Mouse (Mus musculus) neural tube, embryonic 13.5 days (tissue): ENCODE measurements around the gene Mrvi1. TPM values are rescaled to one million over a fixed set of nuclear protein-coding genes. Genes with fewer than 3 reads are reported as not detected.

Experiments used
- ATAC-seq: fragments of 200-750 bp; cut with Nextera tagmentation; 2 replicates; pipeline ENCODE4 v1.8.0; 2017; ENCODE audit warnings: low read depth, mild to moderate bottlenecking, moderate TSS enrichment, moderate library complexity
- H3K27ac ChIP-seq: fragments of 300-500 bp; sonication (generic); replicated peaks from 2 replicates; pipeline ENCODE4 v1.5.1; 2015; ENCODE audit warnings: moderate library complexity, mild to moderate bottlenecking, inconsistent platforms
- H3K27me3 ChIP-seq: fragments of 300-500 bp; sonication (generic); 2 replicates; pipeline ENCODE4 v1.6.1; 2015; ENCODE audit warnings: mild to moderate bottlenecking, inconsistent platforms
- H3K36me3 ChIP-seq: fragments of 300-500 bp; sonication (generic); 2 replicates; pipeline ENCODE4 v1.6.1; 2015; ENCODE audit warnings: mild to moderate bottlenecking, inconsistent platforms
- H3K4me1 ChIP-seq: fragments of 300-500 bp; sonication (generic); replicated peaks from 2 replicates; pipeline ENCODE4 v1.6.1; 2015; ENCODE audit warnings: inconsistent platforms
- H3K4me2 ChIP-seq: fragments of 300-500 bp; sonication (generic); 2 replicates; pipeline ENCODE4 v1.6.1; 2015; ENCODE audit warnings: inconsistent platforms, mild to moderate bottlenecking, moderate library complexity
- H3K4me3 ChIP-seq: fragments of 300-500 bp; sonication (generic); 2 replicates; pipeline ENCODE4 v1.5.1; 2015; ENCODE audit warnings: mild to moderate bottlenecking, inconsistent platforms
- H3K9ac ChIP-seq: fragments of 300-500 bp; sonication (generic); 2 replicates; pipeline ENCODE4 v1.6.1; 2015; ENCODE audit warnings: moderate library complexity, mild to moderate bottlenecking, inconsistent platforms
- H3K9me3 ChIP-seq: fragments of 300-500 bp; sonication (generic); 2 replicates; pipeline ENCODE4 v1.6.1; 2016; ENCODE audit warnings: inconsistent platforms
- WGBS: fragments of 180-500 bp; shearing (Covaris S2); methylation state at CpG from one replicate; pipeline ENCODE4 v1.1.7; 2015; 5-methylcytosine and 5-hydroxymethylcytosine counted together
- polyA plus RNA-seq: library from polyadenylated mRNA; unstranded; fragments of >200 nt; fragmentation: Nextera tagmentation; extraction: Ambion mirVana; gene quantifications from 2 replicates; pipeline ENCODE4 v1.2.1, GENCODE M21; 2015

The Mrvi1 gene
- polyA plus RNA-seq, 1 experiment from 2014 or later, result 1.5 TPM

DNA sequence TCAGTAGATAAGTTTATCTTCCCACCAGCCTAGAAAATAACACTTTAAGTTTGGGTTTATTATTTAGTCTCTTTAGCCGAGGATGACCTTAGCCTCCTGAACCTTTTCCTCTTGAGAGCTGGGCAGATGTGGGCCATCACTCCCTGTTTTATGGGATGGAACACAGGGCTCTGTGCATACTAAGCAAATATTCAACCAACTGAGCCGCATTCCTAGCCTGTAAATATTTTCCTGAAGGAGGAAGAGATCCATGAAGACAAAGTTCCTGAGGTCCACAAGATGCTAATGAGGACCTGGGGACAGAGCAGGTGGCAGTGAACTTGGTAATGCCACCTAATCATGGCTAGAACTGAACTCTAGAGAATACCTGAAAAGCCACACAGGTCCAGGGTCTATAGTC is 9.5 kb downstream of the Mrvi1 start:
- H3K27ac ChIP-seq, result no peak overlapping the region
- H3K27me3 ChIP-seq, result no peaks in the 10 kb centered on the region
- ATAC-seq, result no peak
- H3K36me3 ChIP-seq, result no peaks in the 10 kb centered on the region
- H3K4me1 ChIP-seq, result no peaks in the 10 kb centered on the region
- no peak overlapping the region for H3K9ac ChIP-seq
- no peak overlapping the region for H3K4me3 ChIP-seq
- no peak overlapping the region for H3K4me2 ChIP-seq
- no peaks in the 10 kb centered on the region for H3K9me3 ChIP-seq
- 87% methylated on average over 2 of the region's 2 CpGs for WGBS

DNA sequence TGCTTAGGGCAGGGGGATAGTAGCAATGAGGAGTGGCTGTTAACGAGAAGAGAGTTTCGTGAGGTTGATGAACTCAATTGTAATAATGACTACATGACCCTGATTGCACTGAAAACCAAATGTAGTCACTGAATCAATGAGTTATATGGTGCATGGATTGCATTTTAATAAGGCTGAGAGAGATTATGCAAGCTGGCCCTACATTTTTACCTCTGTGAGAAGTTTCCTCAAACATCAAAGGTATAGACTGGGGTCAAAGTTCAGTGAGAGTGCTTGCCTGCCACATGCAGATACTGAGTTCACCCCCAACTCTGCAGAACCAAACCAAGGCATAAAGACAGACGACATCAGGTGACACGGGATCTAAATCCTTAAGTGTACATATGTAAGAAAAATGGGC is 14.9 kb downstream of the Mrvi1 start:
- no peak for ATAC-seq
- no peaks in the 10 kb centered on the region for H3K4me1 ChIP-seq
- no peaks in the 10 kb centered on the region for H3K9me3 ChIP-seq
- H3K27me3 ChIP-seq, result no peaks in the 10 kb centered on the region
- no peaks in the 10 kb centered on the region for H3K36me3 ChIP-seq
- no peak overlapping the region for H3K27ac ChIP-seq
- 83% methylated on average over 4 of the region's 4 CpGs for WGBS
- no peak overlapping the region for H3K9ac ChIP-seq
- no peak overlapping the region for H3K4me3 ChIP-seq
- H3K4me2 ChIP-seq, result no peak overlapping the region

DNA sequence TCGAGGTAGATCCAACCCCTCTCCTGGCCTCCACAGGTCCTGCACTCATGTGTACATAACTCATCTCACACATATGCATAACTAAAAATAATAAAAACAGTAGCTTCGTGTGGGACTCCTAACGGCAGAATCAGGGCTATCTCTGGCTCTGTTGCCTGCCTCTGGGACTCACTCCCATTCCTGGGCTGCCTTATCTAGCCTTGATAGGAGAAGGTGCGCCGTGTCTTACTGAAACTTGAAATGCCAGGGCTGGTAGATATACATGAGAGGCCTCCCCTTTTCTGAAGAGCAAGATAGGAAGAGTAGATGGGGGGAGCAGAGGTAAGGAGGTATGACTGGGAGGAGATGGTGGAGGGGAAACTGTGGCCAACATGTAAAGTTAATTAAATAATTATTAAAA is 15.4 kb downstream of the Mrvi1 start:
- Histone ChIP-seq H3K9me3 (no peaks in the 10 kb centered on the region), H3K27me3 (no peaks in the 10 kb centered on the region), H3K4me1 (no peaks in the 10 kb centered on the region), H3K4me2 (no peak overlapping the region), H3K36me3 (no peaks in the 10 kb centered on the region), H3K4me3 (no peak overlapping the region), H3K27ac (no peak overlapping the region), H3K9ac (no peak overlapping the region)
- ATAC-seq, result no peak
- 92% methylated on average over 5 of the region's 5 CpGs for WGBS

DNA sequence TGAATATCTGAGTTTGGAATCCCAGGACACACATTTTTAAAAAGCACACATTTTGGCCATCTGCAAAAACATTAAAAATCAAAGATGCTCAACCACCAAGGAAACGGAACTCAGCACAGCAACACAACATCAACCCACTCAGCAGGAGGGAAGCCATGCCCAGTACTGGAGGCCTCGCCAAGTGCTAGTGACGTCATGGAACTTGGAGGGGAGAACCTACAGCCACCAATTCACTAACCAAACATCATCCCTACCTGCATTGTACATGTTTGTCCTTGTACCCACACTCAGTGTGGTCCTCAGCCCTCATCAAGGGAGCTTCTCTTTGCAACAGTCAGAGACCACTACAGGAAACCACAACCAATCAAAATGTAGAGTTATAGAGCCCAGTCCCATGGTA is 16.9 kb downstream of the Mrvi1 start:
- Histone ChIP-seq H3K9me3 (no peaks in the 10 kb centered on the region), H3K27ac (no peak overlapping the region), H3K4me1 (no peaks in the 10 kb centered on the region), H3K4me3 (no peak overlapping the region), H3K27me3 (no peaks in the 10 kb centered on the region), H3K9ac (no peak overlapping the region), H3K36me3 (no peaks in the 10 kb centered on the region), H3K4me2 (no peak overlapping the region)
- ATAC-seq, result no peak
- 82% methylated on average over 3 of the region's 3 CpGs for WGBS

DNA sequence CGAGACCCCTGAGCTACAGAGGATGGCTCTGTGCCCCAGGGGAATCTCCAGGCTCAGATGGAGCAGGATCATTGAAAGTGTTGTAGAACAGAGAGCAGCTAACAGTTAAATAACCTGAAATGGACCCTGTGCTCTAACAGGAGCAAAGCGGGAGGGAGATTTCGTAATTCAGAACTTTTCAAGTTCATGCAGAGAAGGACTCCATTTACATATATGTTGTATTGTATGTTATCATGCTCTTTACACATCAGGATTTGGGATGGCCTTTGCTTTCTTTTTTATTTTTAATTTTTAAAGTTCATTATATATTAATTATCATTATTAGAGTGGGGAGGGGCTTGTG is 18.6 kb downstream of the Mrvi1 start:
- no peak overlapping the region for H3K4me2 ChIP-seq
- 69% methylated on average over 3 of the region's 3 CpGs for WGBS
- ATAC-seq, result no peak

DNA sequence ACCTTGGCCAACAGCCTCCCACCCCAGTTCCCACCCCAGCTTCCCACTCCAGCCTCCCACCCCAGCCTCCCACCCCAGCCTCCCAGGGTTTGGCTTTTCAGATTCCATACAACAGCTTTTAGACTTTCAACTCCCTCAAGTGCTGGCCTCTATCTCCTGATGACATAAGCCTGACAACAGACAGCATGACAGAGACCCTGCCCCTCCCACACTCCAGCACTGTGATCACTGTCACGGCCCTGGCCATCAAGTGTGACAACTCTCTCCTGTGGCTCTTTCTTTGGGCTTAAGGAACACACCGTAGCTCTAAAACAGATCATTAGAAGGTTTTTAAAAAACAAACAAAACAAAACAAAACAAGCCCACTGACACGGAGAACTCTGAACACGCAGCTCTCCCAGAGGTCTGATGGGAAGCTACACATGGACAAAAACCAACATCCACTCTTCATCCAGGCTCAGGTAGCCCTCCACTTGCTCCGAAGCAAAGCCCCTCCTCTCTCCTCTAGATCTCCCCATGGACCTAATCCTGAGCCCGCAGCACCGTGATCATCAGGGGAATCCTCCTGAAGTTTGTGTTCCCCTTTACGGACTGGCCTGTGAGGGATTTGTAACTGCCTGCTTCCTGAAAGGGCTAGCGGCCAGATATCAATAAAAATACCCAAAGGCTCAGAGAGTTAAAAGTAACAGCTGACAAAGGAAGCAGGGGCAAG is 19.2 kb downstream of the Mrvi1 start:
- H3K27ac ChIP-seq, result no peak overlapping the region
- H3K4me3 ChIP-seq, result no peak overlapping the region
- no peak overlapping the region for H3K4me2 ChIP-seq
- no peak overlapping the region for H3K9ac ChIP-seq
- no peak for ATAC-seq
- H3K4me1 ChIP-seq, result no peaks in the 10 kb centered on the region
- no peaks in the 10 kb centered on the region for H3K9me3 ChIP-seq
- no peaks in the 10 kb centered on the region for H3K27me3 ChIP-seq
- H3K36me3 ChIP-seq, result no peaks in the 10 kb centered on the region
- 64% methylated on average over 9 of the region's 9 CpGs for WGBS

More for the DNA sequence above, 18.6 kb downstream of the Mrvi1 start:
- no peak overlapping the region for H3K27ac ChIP-seq
- H3K36me3 ChIP-seq, result no peaks in the 10 kb centered on the region
- H3K4me1 ChIP-seq, result no peaks in the 10 kb centered on the region
- H3K9ac ChIP-seq, result no peak overlapping the region
- no peaks in the 10 kb centered on the region for H3K27me3 ChIP-seq
- H3K4me3 ChIP-seq, result no peak overlapping the region
- no peaks in the 10 kb centered on the region for H3K9me3 ChIP-seq

DNA sequence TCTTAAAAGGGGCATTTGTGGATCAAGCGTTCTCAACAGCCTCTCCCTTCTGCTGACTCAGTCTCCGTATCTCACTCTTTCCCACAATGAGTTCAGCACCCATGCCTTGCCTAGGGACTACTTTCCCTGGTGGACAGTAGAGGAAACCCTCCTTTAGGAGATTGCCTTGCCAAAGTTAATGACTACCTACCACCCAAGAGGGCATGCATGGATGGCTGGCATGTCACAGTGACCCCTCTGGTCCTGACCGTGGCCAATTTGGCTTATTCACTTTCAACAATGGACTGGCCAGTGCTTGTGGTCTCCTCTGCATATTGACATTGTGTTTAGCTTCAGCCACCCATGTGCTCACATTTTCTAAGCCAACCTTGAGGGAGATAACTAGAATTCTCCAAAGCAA is 19.8 kb downstream of the Mrvi1 start:
- no peak for ATAC-seq
- H3K27ac ChIP-seq, result no peak overlapping the region
- no peaks in the 10 kb centered on the region for H3K9me3 ChIP-seq
- no peaks in the 10 kb centered on the region for H3K4me1 ChIP-seq
- H3K27me3 ChIP-seq, result no peaks in the 10 kb centered on the region
- WGBS, result 88% methylated on average over 3 of the region's 3 CpGs
- no peak overlapping the region for H3K4me2 ChIP-seq
- no peak overlapping the region for H3K4me3 ChIP-seq
- no peaks in the 10 kb centered on the region for H3K36me3 ChIP-seq
- no peak overlapping the region for H3K9ac ChIP-seq

DNA sequence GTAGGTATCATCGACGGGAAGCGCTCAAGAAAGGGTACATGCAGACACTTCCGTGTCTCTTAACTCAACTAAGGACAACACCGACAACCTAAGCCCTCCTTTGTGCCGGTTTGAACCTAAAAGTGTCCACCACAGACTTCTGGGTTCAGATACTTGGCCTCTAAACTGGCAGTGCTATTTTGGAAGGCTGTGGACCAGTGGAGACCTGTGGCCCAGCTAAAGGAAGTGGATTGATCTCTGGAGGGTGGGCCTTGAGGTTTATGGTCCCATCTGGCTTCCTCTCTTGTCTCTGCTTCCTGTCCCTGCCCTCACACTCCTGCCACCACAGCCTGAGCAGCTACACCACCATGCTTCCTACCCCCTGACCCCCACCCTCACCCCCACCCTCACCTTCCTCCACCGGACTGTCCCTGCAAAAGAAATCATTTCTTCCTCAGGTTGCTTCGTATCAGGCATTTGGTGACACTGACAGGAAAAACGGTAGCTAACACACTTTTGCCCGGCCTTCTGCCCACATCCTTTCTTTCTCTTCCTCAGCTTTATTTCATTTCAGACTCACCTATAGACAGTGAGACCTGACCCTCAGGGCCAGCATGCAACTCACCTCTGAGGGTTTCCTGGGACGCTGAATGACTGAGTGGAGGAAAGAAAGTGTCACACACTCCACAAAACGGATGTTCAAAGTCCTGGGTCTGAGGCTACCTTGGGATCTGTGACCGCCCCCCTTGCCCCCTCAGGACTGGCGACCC is 25.7 kb downstream of the Mrvi1 start:
- no peaks in the 10 kb centered on the region for H3K36me3 ChIP-seq
- no peak overlapping the region for H3K9ac ChIP-seq
- H3K4me3 ChIP-seq, result no peak overlapping the region
- H3K9me3 ChIP-seq, result no peaks in the 10 kb centered on the region
- 91% methylated on average over 14 of the region's 14 CpGs for WGBS
- H3K4me1 ChIP-seq, result no peaks in the 10 kb centered on the region
- no peaks in the 10 kb centered on the region for H3K27me3 ChIP-seq
- H3K27ac ChIP-seq, result no peak overlapping the region
- H3K4me2 ChIP-seq, result no peak overlapping the region
- no peak for ATAC-seq

DNA sequence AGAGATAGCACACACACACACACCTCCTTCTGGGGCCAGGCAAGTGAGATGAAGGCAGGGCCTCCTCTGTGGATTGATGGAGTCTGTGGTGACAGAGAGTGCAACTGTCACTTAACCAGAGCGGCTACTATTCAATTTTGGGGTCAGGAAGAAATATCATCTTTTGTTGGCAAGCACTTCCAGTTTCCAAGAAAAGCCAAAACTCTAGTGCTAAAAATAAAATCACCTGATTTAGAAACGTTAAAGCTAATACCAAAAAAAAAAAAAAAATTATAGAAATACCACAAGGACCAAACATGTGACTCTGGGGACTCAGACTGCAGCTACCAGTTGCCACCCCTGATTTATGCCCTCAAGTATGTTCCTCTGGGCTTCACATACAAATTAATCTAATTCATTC is 26.7 kb downstream of the Mrvi1 start:
- Histone ChIP-seq H3K4me3 (no peak overlapping the region), H3K27ac (no peak overlapping the region), H3K4me1 (no peaks in the 10 kb centered on the region), H3K9ac (no peak overlapping the region), H3K9me3 (no peaks in the 10 kb centered on the region), H3K27me3 (no peaks in the 10 kb centered on the region), H3K4me2 (no peak overlapping the region), H3K36me3 (no peaks in the 10 kb centered on the region)
- WGBS, result 70% methylated on average over 2 of the region's 2 CpGs
- ATAC-seq, result no peak

DNA sequence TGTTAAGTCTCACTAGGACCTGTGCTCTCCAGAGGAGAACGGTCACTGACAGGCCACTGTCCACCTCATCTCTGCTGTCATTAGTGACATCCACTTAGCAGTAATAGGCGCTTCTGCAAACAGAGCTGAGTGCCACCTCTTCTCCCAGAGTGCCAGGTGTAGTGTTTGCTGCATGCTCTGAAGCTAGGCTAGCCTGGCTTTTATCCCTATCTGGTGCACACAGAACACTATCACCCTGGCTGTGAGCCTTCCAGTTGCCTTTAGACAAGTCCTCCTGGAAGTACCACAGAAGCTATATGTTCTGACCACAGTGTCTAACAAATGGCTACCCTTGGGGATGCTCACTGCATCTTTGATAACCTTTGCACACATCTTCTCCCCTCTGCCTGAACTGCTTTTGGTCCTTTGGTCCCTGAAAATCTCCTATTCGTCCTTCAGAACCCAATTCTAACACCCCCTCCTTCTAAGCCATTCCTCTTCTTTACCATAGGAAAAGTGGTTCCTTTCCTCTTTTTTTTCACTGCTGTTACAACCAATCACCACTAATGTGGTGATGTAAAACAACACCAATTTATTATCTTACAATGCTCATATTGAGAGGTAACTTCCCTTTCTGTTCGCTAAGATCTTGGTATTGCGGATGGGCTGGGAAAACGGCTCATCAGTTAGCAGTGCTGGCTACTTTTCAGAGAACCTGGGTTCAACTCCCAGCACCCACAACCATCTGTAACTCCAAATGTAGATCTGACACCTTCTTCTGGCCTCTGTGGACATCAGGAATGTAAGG is 28.0 kb downstream of the Mrvi1 start:
- Histone ChIP-seq H3K27ac (no peak overlapping the region), H3K36me3 (no peaks in the 10 kb centered on the region), H3K27me3 (no peaks in the 10 kb centered on the region), H3K4me1 (no peaks in the 10 kb centered on the region), H3K4me3 (no peak overlapping the region), H3K9ac (no peak overlapping the region), H3K4me2 (no peak overlapping the region), H3K9me3 (no peaks in the 10 kb centered on the region)
- ATAC-seq, result no peak
- WGBS, result 84% methylated on average over 6 of the region's 6 CpGs

DNA sequence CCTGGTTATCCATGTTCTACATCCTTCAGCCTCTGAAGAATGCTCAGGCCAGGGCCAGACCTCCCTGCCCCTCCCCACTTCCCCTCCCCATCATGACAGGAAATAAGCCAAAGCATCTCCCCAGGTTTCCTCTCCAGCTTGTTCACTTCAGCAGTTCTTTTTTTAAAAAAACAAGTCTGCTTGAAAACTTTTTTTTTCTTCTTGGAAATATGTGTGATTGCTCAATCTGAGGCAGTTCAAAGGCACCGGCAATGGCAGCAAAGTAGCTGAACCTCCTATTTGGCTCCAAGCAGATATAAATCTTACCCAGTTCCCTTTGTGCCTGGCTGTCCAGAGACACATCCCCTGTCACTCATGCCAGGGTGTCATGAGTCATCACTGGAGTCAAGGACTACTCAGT is 29.1 kb downstream of the Mrvi1 start:
- no peak for ATAC-seq
- H3K4me2 ChIP-seq, result no peak overlapping the region
- no peaks in the 10 kb centered on the region for H3K36me3 ChIP-seq
- H3K9ac ChIP-seq, result no peak overlapping the region
- H3K9me3 ChIP-seq, result no peaks in the 10 kb centered on the region
- no peaks in the 10 kb centered on the region for H3K4me1 ChIP-seq
- no peaks in the 10 kb centered on the region for H3K27me3 ChIP-seq
- H3K4me3 ChIP-seq, result no peak overlapping the region
- no peak overlapping the region for H3K27ac ChIP-seq
- WGBS, result 79% methylated on average over 1 of the region's 1 CpGs

DNA sequence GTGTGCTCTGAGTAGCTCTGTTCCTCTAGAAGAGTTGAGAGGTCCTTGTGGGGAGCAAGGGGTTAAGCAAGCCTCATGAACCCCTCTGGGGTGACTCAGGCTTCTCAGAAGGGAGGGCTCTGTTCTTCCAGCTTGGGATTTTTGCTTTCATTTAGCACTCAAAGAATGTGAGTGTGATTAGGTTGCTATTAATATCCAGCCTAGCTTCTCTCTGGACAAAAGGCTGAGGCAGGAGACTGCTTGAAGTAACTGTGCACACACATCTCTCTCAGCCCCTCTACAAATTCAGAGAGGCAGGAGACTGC is 31.7 kb downstream of the Mrvi1 start:
- H3K4me1 ChIP-seq, result no peaks in the 10 kb centered on the region
- no peaks in the 10 kb centered on the region for H3K27me3 ChIP-seq
- no peaks in the 10 kb centered on the region for H3K36me3 ChIP-seq
- no peak overlapping the region for H3K27ac ChIP-seq
- no peak overlapping the region for H3K4me3 ChIP-seq
- ATAC-seq, result no peak
- H3K9ac ChIP-seq, result no peak overlapping the region
- no peaks in the 10 kb centered on the region for H3K9me3 ChIP-seq
- H3K4me2 ChIP-seq, result no peak overlapping the region
